Mouse (Mus musculus) thymus, adult 2 months (tissue): ENCODE results near the gene Tmem86b.

ENCODE experiments used
- CTCF ChIP-seq: fragments of 200-500 bp; IDR thresholded peaks from 2 replicates; pipeline ENCODE4 v1.5.1; 2012; ENCODE audit warnings: mild to moderate bottlenecking, control low read depth, low read length, moderate library complexity, borderline replicate concordance; ENCODE audit not compliant: control insufficient read depth, poor library complexity, insufficient read depth; ENCODE audit errors: extremely low read depth
- POLR2A ChIP-seq: fragments of 200-500 bp; IDR thresholded peaks from 2 replicates; pipeline ENCODE4 v1.6.1; 2012; ENCODE audit warnings: mild to moderate bottlenecking, low read length, control low read depth, moderate library complexity; ENCODE audit not compliant: control insufficient read depth, poor library complexity, insufficient read depth; ENCODE audit errors: extremely low read depth

GRCm38 (mm10) chr7:4643225-4643624 lies 12.0 kb upstream of the Tmem86b start:
- TF ChIP-seq CTCF (no peak), POLR2A (no peak)
